Mouse (Mus musculus) liver, adult 2 months (tissue): ENCODE data around the gene Col1a1.

Source experiments
- CTCF ChIP-seq: fragments of 200-500 bp; IDR thresholded peaks from 2 replicates; pipeline ENCODE4 v1.5.1; 2011; ENCODE audit warnings: low read depth, low read length, control low read depth
- POLR2A ChIP-seq: fragments of 200-500 bp; IDR thresholded peaks from 2 replicates; pipeline ENCODE4 v1.6.1; 2011; ENCODE audit warnings: low read length, control low read depth; ENCODE audit not compliant: insufficient read depth; ENCODE audit errors: extremely low read depth

DNA sequence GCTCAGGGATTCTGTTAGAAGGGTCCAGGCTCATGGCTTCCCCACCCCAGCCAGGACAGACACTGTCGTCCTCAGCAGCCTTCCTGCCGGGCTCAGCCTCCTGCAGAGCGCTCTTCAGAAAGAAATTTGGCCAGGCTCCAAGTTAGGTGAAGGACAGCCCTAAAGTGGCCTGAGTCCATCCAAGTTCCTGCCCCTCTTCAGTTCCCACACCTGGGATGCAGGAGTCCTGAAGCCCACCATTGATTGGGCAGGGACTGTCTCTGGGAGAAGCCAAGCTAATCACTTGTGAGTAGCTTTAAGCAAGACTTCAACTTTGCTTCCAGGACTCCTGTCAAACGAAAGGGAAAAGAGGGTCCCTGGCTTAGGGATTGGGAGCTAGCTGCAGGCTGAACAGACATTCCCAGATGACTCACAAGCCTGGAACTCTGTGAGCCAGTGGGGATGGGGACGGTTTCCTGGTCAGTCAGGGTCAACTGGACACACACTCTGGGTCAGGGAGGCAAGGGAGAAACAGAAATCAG lies 8.2 kb upstream of the Col1a1 start:
- TF ChIP-seq CTCF = no peak
- no peak for TF ChIP-seq POLR2A
